Mouse (Mus musculus): Measurements from ENCODE around the gene Gfy. TPM values are rescaled to one million over a fixed set of nuclear protein-coding genes. Genes with fewer than 3 reads are reported as not detected.
"Not testable (repeated sequence)": the region's sequence is repeated elsewhere in the genome, so short reads cannot be mapped to it uniquely, and the experiment has no call there.

Gene Gfy
- polyA plus RNA-seq, 1 experiment from 2014 or later = not detected

- H3K27me3 ChIP-seq (replicated peaks; ENCODE audit: control insufficient read depth, insufficient read depth, low read length) = peaks cover 3% of the 10 kb centered on the region; the same call in 1 of the 2 replicates
Measured at GRCm38 (mm10) chr7:45158991-45159390, 20.4 kb downstream of the Gfy start.

GRCm38 (mm10) chr7:45157459-45157858 is 21.9 kb downstream of the Gfy start:
- no peak overlapping the region for H3K27ac ChIP-seq (ENCODE audit: low read length)
- no peaks in the 10 kb centered on the region for H3K27me3 ChIP-seq (replicated peaks; ENCODE audit: control insufficient read depth, insufficient read depth, low read length)
- ATAC-seq = no peak
- no peak overlapping the region for H3K4me3 ChIP-seq (replicated peaks; ENCODE audit: low read length)
- H3K9me3 ChIP-seq (ENCODE audit: control insufficient read depth, low read length) = no peaks in the 10 kb centered on the region
- H3K4me2 ChIP-seq (ENCODE audit: low read length) = no peak overlapping the region
- H3K36me3 ChIP-seq (ENCODE audit: control insufficient read depth, insufficient read depth) = no peaks in the 10 kb centered on the region; the same call in 1 of the 2 replicates
- H3K9ac ChIP-seq (replicated peaks; ENCODE audit: low read depth, low read length) = no peak overlapping the region
- 75% methylated on average over 14 of the region's 14 CpGs for WGBS
- H3K4me1 ChIP-seq (replicated peaks; ENCODE audit: control insufficient read depth, insufficient read depth, low read length) = peaks cover 20% of the 10 kb centered on the region

More at GRCm38 (mm10) chr7:45158991-45159390, 20.4 kb downstream of the Gfy start:
- no peaks in the 10 kb centered on the region; the same call in 1 of the 2 replicates for H3K36me3 ChIP-seq (ENCODE audit: control insufficient read depth, insufficient read depth)
- peaks cover 20% of the 10 kb centered on the region for H3K4me1 ChIP-seq (replicated peaks; ENCODE audit: control insufficient read depth, insufficient read depth, low read length)
- H3K4me3 ChIP-seq (replicated peaks; ENCODE audit: low read length) = no peak overlapping the region
- ATAC-seq = no peak
- 97% methylated on average over 6 of the region's 6 CpGs for WGBS
- no peak overlapping the region for H3K4me2 ChIP-seq (ENCODE audit: low read length)
- H3K9me3 ChIP-seq (ENCODE audit: control insufficient read depth, low read length) = no peaks in the 10 kb centered on the region
- no peak overlapping the region for H3K9ac ChIP-seq (replicated peaks; ENCODE audit: low read depth, low read length)
- H3K27ac ChIP-seq (ENCODE audit: low read length) = no peak overlapping the region

- H3K4me1 ChIP-seq (replicated peaks; ENCODE audit: control insufficient read depth, insufficient read depth, low read length) = peaks cover 19% of the 10 kb centered on the region
- H3K27ac ChIP-seq (ENCODE audit: low read length) = no peak overlapping the region
- ATAC-seq = no peak
- no peaks in the 10 kb centered on the region; the same call in 1 of the 2 replicates for H3K36me3 ChIP-seq (ENCODE audit: control insufficient read depth, insufficient read depth)
- no peaks in the 10 kb centered on the region for H3K9me3 ChIP-seq (ENCODE audit: control insufficient read depth, low read length)
- 94% methylated on average over 15 of the region's 15 CpGs for WGBS
- H3K9ac ChIP-seq (replicated peaks; ENCODE audit: low read depth, low read length) = no peak overlapping the region
- no peak overlapping the region for H3K4me2 ChIP-seq (ENCODE audit: low read length)
- no peaks in the 10 kb centered on the region for H3K27me3 ChIP-seq (replicated peaks; ENCODE audit: control insufficient read depth, insufficient read depth, low read length)
- no peak overlapping the region for H3K4me3 ChIP-seq (replicated peaks; ENCODE audit: low read length)
Measured at GRCm38 (mm10) chr7:45156206-45156605, 23.2 kb downstream of the Gfy start.

GRCm38 (mm10) chr7:45155590-45155989 is 23.8 kb downstream of the Gfy start:
- Histone ChIP-seq H3K27ac (ENCODE audit: low read length) (no peak overlapping the region), H3K4me3 (replicated peaks; ENCODE audit: low read length) (no peak overlapping the region), H3K9ac (replicated peaks; ENCODE audit: low read depth, low read length) (no peak overlapping the region)

GRCm38 (mm10) chr7:45154993-45155514 is 24.3 kb downstream of the Gfy start:
- H3K4me2 ChIP-seq (ENCODE audit: low read length) = peak overlapping the region; percentile 68
- H3K4me1 ChIP-seq (replicated peaks; ENCODE audit: control insufficient read depth, insufficient read depth, low read length) = peaks cover 23% of the 10 kb centered on the region
- peak overlapping the region; percentile 48; the same call in 1 of the 2 replicates for H3K9ac ChIP-seq (replicated peaks; ENCODE audit: low read depth, low read length)
- ATAC-seq = no peak
- peak overlapping the region; percentile 78 for H3K4me3 ChIP-seq (replicated peaks; ENCODE audit: low read length)
- H3K36me3 ChIP-seq (ENCODE audit: control insufficient read depth, insufficient read depth) = no peaks in the 10 kb centered on the region; the same call in 1 of the 2 replicates
- H3K27me3 ChIP-seq (replicated peaks; ENCODE audit: control insufficient read depth, insufficient read depth, low read length) = no peaks in the 10 kb centered on the region
- H3K27ac ChIP-seq (ENCODE audit: low read length) = peak overlapping the region; percentile 97
- 78% methylated on average over 12 of the region's 12 CpGs for WGBS
- no peaks in the 10 kb centered on the region for H3K9me3 ChIP-seq (ENCODE audit: control insufficient read depth, low read length)

More at GRCm38 (mm10) chr7:45155590-45155989, 23.8 kb downstream of the Gfy start:
- Histone ChIP-seq H3K27me3 (replicated peaks; ENCODE audit: control insufficient read depth, insufficient read depth, low read length) (no peaks in the 10 kb centered on the region), H3K4me2 (ENCODE audit: low read length) (no peak overlapping the region; the same call in 1 of the 2 replicates), H3K36me3 (ENCODE audit: control insufficient read depth, insufficient read depth) (no peaks in the 10 kb centered on the region; the same call in 1 of the 2 replicates), H3K4me1 (replicated peaks; ENCODE audit: control insufficient read depth, insufficient read depth, low read length) (peaks cover 23% of the 10 kb centered on the region), H3K9me3 (ENCODE audit: control insufficient read depth, low read length) (no peaks in the 10 kb centered on the region)
- no peak for ATAC-seq
- 84% methylated on average over 9 of the region's 9 CpGs for WGBS

- H3K4me1 ChIP-seq (replicated peaks; ENCODE audit: control insufficient read depth, insufficient read depth, low read length) = peaks cover 23% of the 10 kb centered on the region
- H3K9ac ChIP-seq (replicated peaks; ENCODE audit: low read depth, low read length) = peak within 1 kb of the TSS; percentile 67
- peak; percentile 97 for ATAC-seq
- WGBS = 4% methylated on average over 69 of the region's 69 CpGs
- peak within 1 kb of the TSS; percentile 78 for H3K4me3 ChIP-seq (replicated peaks; ENCODE audit: low read length)
- no peaks in the 10 kb centered on the region for H3K9me3 ChIP-seq (ENCODE audit: control insufficient read depth, low read length)
- H3K27ac ChIP-seq (ENCODE audit: low read length) = peak within 1 kb of the TSS; percentile 97
- peak within 1 kb of the TSS; percentile 68 for H3K4me2 ChIP-seq (ENCODE audit: low read length)
- H3K27me3 ChIP-seq (replicated peaks; ENCODE audit: control insufficient read depth, insufficient read depth, low read length) = no peaks in the 10 kb centered on the region
- no peaks in the 10 kb centered on the region; the same call in 1 of the 2 replicates for H3K36me3 ChIP-seq (ENCODE audit: control insufficient read depth, insufficient read depth)
Measured at GRCm38 (mm10) chr7:45154096-45154992, 25.0 kb downstream of the Gfy start, which contains the start of the genes Pih1d1 and Aldh16a1. TSS of gene Pih1d1 (plus strand) at chr7:45154303. TSS of gene Aldh16a1 (minus strand) at chr7:45154584.

- peaks cover 23% of the 10 kb centered on the region for H3K4me1 ChIP-seq (replicated peaks; ENCODE audit: control insufficient read depth, insufficient read depth, low read length)
- H3K4me2 ChIP-seq (ENCODE audit: low read length) = peak overlapping the region; percentile 68
- H3K27ac ChIP-seq (ENCODE audit: low read length) = peak overlapping the region; percentile 97
- H3K9me3 ChIP-seq (ENCODE audit: control insufficient read depth, low read length) = no peaks in the 10 kb centered on the region
- H3K9ac ChIP-seq (replicated peaks; ENCODE audit: low read depth, low read length) = peak overlapping the region; percentile 67
- no peaks in the 10 kb centered on the region for H3K27me3 ChIP-seq (replicated peaks; ENCODE audit: control insufficient read depth, insufficient read depth, low read length)
- peak overlapping the region; percentile 78 for H3K4me3 ChIP-seq (replicated peaks; ENCODE audit: low read length)
- H3K36me3 ChIP-seq (ENCODE audit: control insufficient read depth, insufficient read depth) = no peaks in the 10 kb centered on the region
- WGBS = 4% methylated on average over 5 of the region's 5 CpGs
- ATAC-seq = no peak; the same call in 1 of the 2 replicates
Measured at GRCm38 (mm10) chr7:45153586-45153985, 25.8 kb downstream of the Gfy start.

GRCm38 (mm10) chr7:45153052-45153451 is 26.3 kb downstream of the Gfy start:
- H3K4me1 ChIP-seq (replicated peaks; ENCODE audit: control insufficient read depth, insufficient read depth, low read length) = peaks cover 23% of the 10 kb centered on the region
- not testable (repeated sequence) for H3K9me3 ChIP-seq (ENCODE audit: control insufficient read depth, low read length); ATAC-seq; H3K4me2 ChIP-seq (ENCODE audit: low read length); H3K4me3 ChIP-seq (replicated peaks; ENCODE audit: low read length); H3K9ac ChIP-seq (replicated peaks; ENCODE audit: low read depth, low read length); H3K27me3 ChIP-seq (replicated peaks; ENCODE audit: control insufficient read depth, insufficient read depth, low read length); H3K27ac ChIP-seq (ENCODE audit: low read length); H3K36me3 ChIP-seq (ENCODE audit: control insufficient read depth, insufficient read depth)
- WGBS = 96% methylated on average over 2 of the region's 2 CpGs

GRCm38 (mm10) chr7:45151303-45151702 is 28.1 kb downstream of the Gfy start:
- no peaks in the 10 kb centered on the region for H3K36me3 ChIP-seq (ENCODE audit: control insufficient read depth, insufficient read depth)
- 28% methylated on average over 11 of the region's 11 CpGs for WGBS
- no peaks in the 10 kb centered on the region for H3K9me3 ChIP-seq (ENCODE audit: control insufficient read depth, low read length)
- no peaks in the 10 kb centered on the region for H3K27me3 ChIP-seq (replicated peaks; ENCODE audit: control insufficient read depth, insufficient read depth, low read length)
- no peak for ATAC-seq
- H3K27ac ChIP-seq (ENCODE audit: low read length) = no peak overlapping the region
- H3K4me1 ChIP-seq (replicated peaks; ENCODE audit: control insufficient read depth, insufficient read depth, low read length) = peaks cover 23% of the 10 kb centered on the region
- no peak overlapping the region for H3K9ac ChIP-seq (replicated peaks; ENCODE audit: low read depth, low read length)
- no peak overlapping the region for H3K4me2 ChIP-seq (ENCODE audit: low read length)
- H3K4me3 ChIP-seq (replicated peaks; ENCODE audit: low read length) = no peak overlapping the region

Data from forebrain, embryonic 16.5 days (tissue).